Mouse (Mus musculus) bone marrow macrophage, adult 2 months (primary cell): ENCODE results near the gene Shisa6. TPM values are rescaled to one million over a fixed set of nuclear protein-coding genes. Genes with fewer than 3 reads are reported as not detected.

Source experiments
- H3K27ac ChIP-seq: 2 replicates; pipeline ENCODE4 v1.5.1; 2012; ENCODE audit warnings: low read depth, low read length; ENCODE audit not compliant: insufficient read depth
- H3K4me1 ChIP-seq: 2 replicates; pipeline ENCODE4 v1.6.1; 2012; ENCODE audit warnings: low read length; ENCODE audit not compliant: control insufficient read depth, insufficient read depth
- H3K4me3 ChIP-seq: 2 replicates; pipeline ENCODE4 v1.5.1; 2012; ENCODE audit warnings: mild to moderate bottlenecking, low read length, moderate library complexity; ENCODE audit not compliant: insufficient read depth
- CTCF ChIP-seq: IDR thresholded peaks from 2 replicates; pipeline ENCODE4 v1.5.1; 2012; ENCODE audit warnings: low read depth, mild to moderate bottlenecking, low read length, moderate library complexity
- POLR2A ChIP-seq: IDR thresholded peaks from 2 replicates; pipeline ENCODE4 v1.6.1; 2012; ENCODE audit warnings: mild to moderate bottlenecking, low read depth, low read length, borderline replicate concordance
- polyA plus RNA-seq: library from polyadenylated mRNA; stranded (reverse); fragments of >200 nt; gene quantifications from 2 replicates; pipeline ENCODE4 v1.2.4, GENCODE M21; 2012; ENCODE audit not compliant: missing spikeins, insufficient read depth, insufficient read length

The Shisa6 gene
- polyA plus RNA-seq, 1 experiment = not detected

GRCm38 (mm10) chr11:66265336-66265990 is 260.3 kb downstream of the Shisa6 start:
- TF ChIP-seq POLR2A = no peak
- no peak overlapping the region for H3K27ac ChIP-seq
- H3K4me1 ChIP-seq = no peaks in the 10 kb centered on the region
- no peak overlapping the region for H3K4me3 ChIP-seq

- no peaks in the 10 kb centered on the region for H3K4me1 ChIP-seq
- H3K4me3 ChIP-seq = no peak overlapping the region
- TF ChIP-seq POLR2A (no peak), CTCF (no peak)
- no peak overlapping the region for H3K27ac ChIP-seq
These were observed 265.6 kb downstream of the Shisa6 start for GRCm38 (mm10) chr11:66260205-66260604.

- Histone ChIP-seq H3K27ac (no peak overlapping the region), H3K4me3 (no peak overlapping the region), H3K4me1 (no peaks in the 10 kb centered on the region)
- no peak for TF ChIP-seq CTCF
- no peak for TF ChIP-seq POLR2A
These were observed 266.9 kb downstream of the Shisa6 start for GRCm38 (mm10) chr11:66258851-66259250.

GRCm38 (mm10) chr11:66247115-66247514 is 278.6 kb downstream of the Shisa6 start:
- Histone ChIP-seq H3K4me1 (no peaks in the 10 kb centered on the region), H3K4me3 (no peak overlapping the region), H3K27ac (no peak overlapping the region)
- TF ChIP-seq POLR2A (no peak), CTCF (no peak)

GRCm38 (mm10) chr11:66236557-66236956 is 289.2 kb downstream of the Shisa6 start:
- no peaks in the 10 kb centered on the region for H3K4me1 ChIP-seq
- no peak overlapping the region for H3K27ac ChIP-seq
- no peak overlapping the region for H3K4me3 ChIP-seq
- no peak for TF ChIP-seq CTCF
- TF ChIP-seq POLR2A = no peak

- TF ChIP-seq CTCF = no peak
- no peak for TF ChIP-seq POLR2A
- H3K4me1 ChIP-seq = no peaks in the 10 kb centered on the region
- H3K27ac ChIP-seq = no peak overlapping the region
- H3K4me3 ChIP-seq = no peak overlapping the region
These were observed 292.9 kb downstream of the Shisa6 start for GRCm38 (mm10) chr11:66232891-66233290.

- no peak overlapping the region for H3K4me3 ChIP-seq
- H3K4me1 ChIP-seq = no peaks in the 10 kb centered on the region
- no peak overlapping the region for H3K27ac ChIP-seq
- no peak for TF ChIP-seq POLR2A
- no peak for TF ChIP-seq CTCF
These were observed 303.6 kb downstream of the Shisa6 start for GRCm38 (mm10) chr11:66222133-66222532.

- Histone ChIP-seq H3K4me3 (no peak overlapping the region), H3K4me1 (no peaks in the 10 kb centered on the region), H3K27ac (no peak overlapping the region)
- TF ChIP-seq POLR2A = no peak
- TF ChIP-seq CTCF = no peak
These were observed 307.3 kb downstream of the Shisa6 start for GRCm38 (mm10) chr11:66218469-66218868.

GRCm38 (mm10) chr11:66188627-66189287 is 337.0 kb downstream of the Shisa6 start:
- Histone ChIP-seq H3K4me3 (no peak overlapping the region), H3K4me1 (no peaks in the 10 kb centered on the region), H3K27ac (no peak overlapping the region)
- TF ChIP-seq POLR2A = no peak
- no peak for TF ChIP-seq CTCF

GRCm38 (mm10) chr11:66188146-66188545 is 337.6 kb downstream of the Shisa6 start:
- Histone ChIP-seq H3K4me1 (no peaks in the 10 kb centered on the region), H3K4me3 (no peak overlapping the region), H3K27ac (no peak overlapping the region)
- TF ChIP-seq POLR2A (no peak), CTCF (no peak)

GRCm38 (mm10) chr11:66177781-66178180 is 348.0 kb downstream of the Shisa6 start:
- no peaks in the 10 kb centered on the region for H3K4me1 ChIP-seq
- TF ChIP-seq CTCF = no peak
- TF ChIP-seq POLR2A = no peak
- no peak overlapping the region for H3K4me3 ChIP-seq
- no peak overlapping the region for H3K27ac ChIP-seq
